Mouse (Mus musculus): Measurements from ENCODE around the gene Sdk1. TPM values are rescaled to one million over a fixed set of nuclear protein-coding genes. Genes with fewer than 3 reads are reported as not detected.

The Sdk1 gene
- total and polyA plus RNA-seq, 3 experiments: not detected

- H3K4me3 ChIP-seq (ENCODE audit: control insufficient read depth in 1 of 2, insufficient read depth in 1 of 2, low read depth in 2 of 2, low read length in 2 of 2): no peak overlapping the region
- H3K9ac ChIP-seq (ENCODE audit: control insufficient read depth, low read depth, low read length, poor library complexity, severe bottlenecking): no peak overlapping the region
- H3K4me1 ChIP-seq (ENCODE audit: control insufficient read depth in 1 of 2, insufficient read depth in 2 of 2, low read length in 2 of 2): no peaks in the 10 kb centered on the region
- H3K79me2 ChIP-seq (ENCODE audit: control insufficient read depth, insufficient read depth, low read length, poor library complexity): no peaks in the 10 kb centered on the region
- no peak for DNase-seq (ENCODE audit: low read depth, low spot score)
- no peaks in the 10 kb centered on the region for H3K27me3 ChIP-seq (ENCODE audit: control insufficient read depth in 1 of 2, insufficient read depth in 2 of 2, low read length in 2 of 2)
- no peaks in the 10 kb centered on the region for H3K9me3 ChIP-seq (replicated peaks; ENCODE audit: insufficient read depth, low read length)
- TF ChIP-seq GATA1 (IDR thresholded peaks at IDR 0.05; ENCODE audit: low read depth, low read length) (no peak), MAFK (IDR thresholded peaks at IDR 0.05; ENCODE audit: borderline replicate concordance, low read depth, low read length) (no peak), GABPA (IDR thresholded peaks at IDR 0.05; ENCODE audit: low read depth, low read length) (no peak), USF1 (IDR thresholded peaks at IDR 0.05; ENCODE audit: low read depth, low read length) (no peak), CHD2 (IDR thresholded peaks at IDR 0.05; ENCODE audit: low read length) (no peak), RAD21 (IDR thresholded peaks at IDR 0.05; ENCODE audit: low read depth, low read length) (no peak), NRF1 (IDR thresholded peaks at IDR 0.05; ENCODE audit: insufficient read depth, low read depth, low read length, poor library complexity, severe bottlenecking) (no peak), UBTF (IDR thresholded peaks at IDR 0.05; ENCODE audit: borderline replicate concordance, insufficient read depth, low read depth, low read length) (no peak), POLR2A (IDR thresholded peaks at IDR 0.05; ENCODE audit: control insufficient read depth in 1 of 2, insufficient read depth in 1 of 2, low read depth in 1 of 2, low read length in 2 of 2, poor library complexity in 1 of 2) (no peak), HCFC1 (IDR thresholded peaks at IDR 0.05; ENCODE audit: low read depth, low read length) (no peak), POLR2AphosphoS5 (IDR thresholded peaks at IDR 0.05; ENCODE audit: borderline replicate concordance, low read depth, low read length) (no peak), BHLHE40 (IDR thresholded peaks at IDR 0.05; ENCODE audit: borderline replicate concordance, low read depth, low read length) (no peak), MEF2A (IDR thresholded peaks at IDR 0.05; ENCODE audit: extremely low read depth, insufficient replicate concordance, low read depth, low read length, poor library complexity, severe bottlenecking) (no peak), MYC (IDR thresholded peaks at IDR 0.05; ENCODE audit: low read depth, low read length) (no peak), ELF1 (IDR thresholded peaks at IDR 0.05; ENCODE audit: low read depth, low read length) (no peak), KAT2A (conservative IDR thresholded peaks at IDR 0.05; ENCODE audit: low read depth, low read length) (no peak), MAZ (IDR thresholded peaks at IDR 0.05; ENCODE audit: low read depth, low read length) (no peak), USF2 (IDR thresholded peaks at IDR 0.05; ENCODE audit: borderline replicate concordance in 1 of 2, insufficient read depth in 1 of 2, low read depth in 1 of 2, low read length in 2 of 2) (no peak)
- H3K36me3 ChIP-seq (ENCODE audit: control insufficient read depth in 1 of 2, insufficient read depth in 2 of 2, low read length in 2 of 2): no peaks in the 10 kb centered on the region
- H3K27ac ChIP-seq (ENCODE audit: control insufficient read depth, low read depth, low read length): no peak overlapping the region
Measured at GRCm38 (mm10) chr5:141896402-141896801, 655.1 kb downstream of the Sdk1 start.

GRCm38 (mm10) chr5:141897481-141897880, 656.2 kb downstream of the Sdk1 start:
- no peaks in the 10 kb centered on the region for H3K27me3 ChIP-seq (ENCODE audit: control insufficient read depth in 1 of 2, insufficient read depth in 2 of 2, low read length in 2 of 2)
- H3K9me3 ChIP-seq (replicated peaks; ENCODE audit: insufficient read depth, low read length): no peaks in the 10 kb centered on the region
- no peaks in the 10 kb centered on the region for H3K4me1 ChIP-seq (ENCODE audit: control insufficient read depth in 1 of 2, insufficient read depth in 2 of 2, low read length in 2 of 2)
- no peak overlapping the region for H3K27ac ChIP-seq (ENCODE audit: control insufficient read depth, low read depth, low read length)
- H3K4me3 ChIP-seq (ENCODE audit: control insufficient read depth in 1 of 2, insufficient read depth in 1 of 2, low read depth in 2 of 2, low read length in 2 of 2): no peak overlapping the region
- no peak for TF ChIP-seq USF1 (IDR thresholded peaks at IDR 0.05; ENCODE audit: low read depth, low read length)
- no peak for TF ChIP-seq NRF1 (IDR thresholded peaks at IDR 0.05; ENCODE audit: insufficient read depth, low read depth, low read length, poor library complexity, severe bottlenecking)
- TF ChIP-seq JUND (IDR thresholded peaks at IDR 0.05; ENCODE audit: low read depth, low read length): no peak
- TF ChIP-seq MAZ (IDR thresholded peaks at IDR 0.05; ENCODE audit: low read depth, low read length): no peak
- TF ChIP-seq EP300 (IDR thresholded peaks at IDR 0.05; ENCODE audit: low read depth in 1 of 2, low read length in 2 of 2): no peak
- no peak for TF ChIP-seq POLR2A (IDR thresholded peaks at IDR 0.05; ENCODE audit: control insufficient read depth in 1 of 2, insufficient read depth in 1 of 2, low read depth in 1 of 2, low read length in 2 of 2, poor library complexity in 1 of 2)
- TF ChIP-seq MAFK (IDR thresholded peaks at IDR 0.05; ENCODE audit: borderline replicate concordance, low read depth, low read length): no peak
- no peak for TF ChIP-seq MEF2A (IDR thresholded peaks at IDR 0.05; ENCODE audit: extremely low read depth, insufficient replicate concordance, low read depth, low read length, poor library complexity, severe bottlenecking)
- TF ChIP-seq TBP (IDR thresholded peaks at IDR 0.05; ENCODE audit: low read depth, low read length): no peak
- no peak for TF ChIP-seq MXI1 (IDR thresholded peaks at IDR 0.05; ENCODE audit: low read depth, low read length)
- no peak for TF ChIP-seq E2F4 (IDR thresholded peaks at IDR 0.05; ENCODE audit: borderline replicate concordance, low read depth, low read length)
- no peak for TF ChIP-seq MYC (IDR thresholded peaks at IDR 0.05; ENCODE audit: low read depth, low read length)
- no peak for TF ChIP-seq USF2 (IDR thresholded peaks at IDR 0.05; ENCODE audit: borderline replicate concordance in 1 of 2, insufficient read depth in 1 of 2, low read depth in 1 of 2, low read length in 2 of 2)
- no peak for TF ChIP-seq MYB (IDR thresholded peaks at IDR 0.05; ENCODE audit: low read depth, low read length)
- H3K36me3 ChIP-seq (ENCODE audit: control insufficient read depth in 1 of 2, insufficient read depth in 2 of 2, low read length in 2 of 2): no peaks in the 10 kb centered on the region
- no peak overlapping the region for H3K9ac ChIP-seq (ENCODE audit: control insufficient read depth, low read depth, low read length, poor library complexity, severe bottlenecking)
- H3K79me2 ChIP-seq (ENCODE audit: control insufficient read depth, insufficient read depth, low read length, poor library complexity): no peaks in the 10 kb centered on the region
- DNase-seq (ENCODE audit: low read depth, low spot score): no peak

Measured in MEL (cell line).